Mouse (Mus musculus) stomach, embryonic 15.5 days (tissue): ENCODE results near the gene Gm28729. TPM values are rescaled to one million over a fixed set of nuclear protein-coding genes. Genes with fewer than 3 reads are reported as not detected.

ENCODE experiments used
- ATAC-seq: fragments of 200-750 bp; cut with Nextera tagmentation; 2 replicates; pipeline ENCODE4 v1.8.0; 2017; ENCODE audit warnings: low read depth, moderate number of reproducible peaks, moderate TSS enrichment; ENCODE audit not compliant: insufficient read depth, low FRiP score
- H3K27ac ChIP-seq: fragments of 300-500 bp; sonication (generic); 2 replicates; pipeline ENCODE4 v1.5.1; 2015; ENCODE audit warnings: mild to moderate bottlenecking, inconsistent platforms
- H3K27me3 ChIP-seq: fragments of 300-500 bp; sonication (generic); replicated peaks from 2 replicates; pipeline ENCODE4 v1.6.1; 2015; ENCODE audit warnings: inconsistent platforms
- H3K36me3 ChIP-seq: fragments of 300-500 bp; sonication (generic); 2 replicates; pipeline ENCODE4 v1.6.1; 2015; ENCODE audit warnings: inconsistent platforms
- H3K4me1 ChIP-seq: fragments of 300-500 bp; sonication (generic); 2 replicates; pipeline ENCODE4 v1.6.1; 2015; ENCODE audit warnings: inconsistent platforms
- H3K4me2 ChIP-seq: fragments of 300-500 bp; sonication (generic); 2 replicates; pipeline ENCODE4 v1.6.1; 2015; ENCODE audit warnings: mild to moderate bottlenecking, inconsistent platforms
- H3K4me3 ChIP-seq: fragments of 300-500 bp; sonication (generic); replicated peaks from 2 replicates; pipeline ENCODE4 v1.5.1; 2015; ENCODE audit warnings: inconsistent platforms
- H3K9ac ChIP-seq: fragments of 300-500 bp; sonication (generic); 2 replicates; pipeline ENCODE4 v1.6.1; 2015; ENCODE audit warnings: inconsistent platforms
- H3K9me3 ChIP-seq: fragments of 300-500 bp; sonication (generic); 2 replicates; pipeline ENCODE4 v1.6.1; 2016; ENCODE audit warnings: inconsistent platforms
- WGBS: fragments of 180-500 bp; shearing (Covaris S2); methylation state at CpG from one replicate; pipeline ENCODE4 v1.1.7; 2015; 5-methylcytosine and 5-hydroxymethylcytosine counted together
- polyA plus RNA-seq: library from polyadenylated mRNA; unstranded; fragments of >200 nt; fragmentation: Nextera tagmentation; extraction: Ambion mirVana; gene quantifications from 2 replicates; pipeline ENCODE4 v1.2.1, GENCODE M21; 2015

The Gm28729 gene
- polyA plus RNA-seq, 1 experiment from 2014 or later = not detected

DNA sequence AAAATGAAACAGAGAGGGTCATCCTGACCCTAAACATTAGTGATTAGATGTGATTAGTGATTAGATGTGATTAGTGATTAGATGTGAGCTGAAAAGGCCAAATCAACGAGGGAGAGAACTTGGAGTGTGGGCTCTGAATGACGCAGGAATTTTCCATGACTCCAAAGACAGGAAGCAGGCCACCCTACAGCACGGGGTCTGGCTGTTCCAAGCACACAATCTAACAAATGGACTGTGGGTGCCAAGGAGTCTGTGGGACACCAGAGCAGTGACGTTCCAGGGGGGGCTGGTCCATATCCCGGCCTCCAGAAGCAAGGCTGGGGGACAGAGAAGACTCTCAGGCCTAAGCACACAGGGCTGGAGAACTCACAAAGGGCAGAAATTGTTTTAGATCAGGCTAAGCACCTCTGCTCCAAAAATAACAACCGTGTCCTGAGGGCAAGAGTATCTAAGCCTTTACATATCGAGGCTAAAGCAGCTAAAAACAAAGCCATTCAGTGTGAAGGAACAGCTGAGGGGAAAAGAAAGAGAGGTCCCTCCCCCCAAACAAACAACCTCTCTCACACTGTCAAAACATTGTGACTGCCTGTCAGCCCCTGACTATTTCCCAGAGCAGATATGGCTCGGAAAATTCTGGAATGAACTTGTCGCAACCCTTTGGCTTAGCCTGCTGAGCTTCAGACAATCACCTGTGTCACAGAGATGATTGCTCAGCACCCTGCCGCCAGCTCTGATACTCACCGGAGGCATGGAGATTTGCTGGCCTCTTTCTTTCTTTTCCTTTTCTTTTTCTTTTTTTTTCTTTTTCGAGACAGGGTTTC lies 74.0 kb downstream of the Gm28729 start:
- 45% methylated on average over 12 of the region's 12 CpGs for whole genome bisulfite sequencing
- Histone ChIP-seq H3K36me3 (no peaks in the 10 kb centered on the region), H3K4me2 (no peak overlapping the region), H3K9ac (no peak overlapping the region), H3K27ac (no peak overlapping the region), H3K4me3 (no peak overlapping the region), H3K9me3 (no peaks in the 10 kb centered on the region), H3K27me3 (no peaks in the 10 kb centered on the region), H3K4me1 (no peaks in the 10 kb centered on the region)
- peak; percentile 50; the same call in 1 of the 2 replicates for ATAC-seq

- no peaks in the 10 kb centered on the region for H3K36me3 ChIP-seq
- WGBS = 81% methylated on average over 9 of the region's 9 CpGs
- no peak overlapping the region for H3K27ac ChIP-seq
- no peak overlapping the region for H3K4me3 ChIP-seq
- H3K9me3 ChIP-seq = no peaks in the 10 kb centered on the region
- H3K27me3 ChIP-seq = no peaks in the 10 kb centered on the region
- H3K9ac ChIP-seq = no peak overlapping the region
- no peaks in the 10 kb centered on the region for H3K4me1 ChIP-seq
- no peak for ATAC-seq
- no peak overlapping the region for H3K4me2 ChIP-seq
These were observed 75.5 kb downstream of the Gm28729 start for GRCm38 (mm10) chr9:96449514-96449913.

DNA sequence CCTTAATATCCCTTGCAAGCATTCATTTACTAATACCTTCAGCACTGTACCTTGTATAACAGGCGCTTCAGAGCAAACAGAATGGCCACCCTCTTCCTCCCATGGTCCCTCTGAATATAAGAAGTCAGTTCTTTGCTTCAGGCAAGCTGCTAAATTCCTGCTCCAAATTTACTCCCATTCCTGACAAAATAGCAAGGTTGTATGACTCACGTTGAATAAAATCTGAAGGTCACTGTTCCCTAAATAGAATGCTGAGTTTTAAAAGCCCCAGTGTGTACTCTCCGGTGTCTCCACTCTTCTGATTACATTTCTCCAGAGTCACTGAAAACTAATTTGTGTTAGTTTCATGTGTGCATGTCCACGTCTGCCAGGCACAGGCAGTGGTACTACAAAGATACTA lies 79.7 kb downstream of the Gm28729 start:
- Histone ChIP-seq H3K9ac (no peak overlapping the region), H3K27me3 (no peaks in the 10 kb centered on the region), H3K4me1 (no peaks in the 10 kb centered on the region), H3K9me3 (no peaks in the 10 kb centered on the region), H3K4me2 (no peak overlapping the region), H3K36me3 (no peaks in the 10 kb centered on the region), H3K4me3 (no peak overlapping the region), H3K27ac (no peak overlapping the region)
- no peak for ATAC-seq
- 48% methylated on average over 4 of the region's 4 CpGs for WGBS

GRCm38 (mm10) chr9:96442081-96442480 lies 83.0 kb downstream of the Gm28729 start:
- H3K27ac ChIP-seq = no peak overlapping the region
- H3K36me3 ChIP-seq = no peaks in the 10 kb centered on the region
- no peak overlapping the region for H3K4me3 ChIP-seq
- no peaks in the 10 kb centered on the region for H3K27me3 ChIP-seq
- no peak overlapping the region for H3K9ac ChIP-seq
- no peak for ATAC-seq
- peaks cover 17% of the 10 kb centered on the region for H3K4me1 ChIP-seq
- no peak overlapping the region for H3K4me2 ChIP-seq
- H3K9me3 ChIP-seq = no peaks in the 10 kb centered on the region
- 24% methylated on average over 10 of the region's 10 CpGs for WGBS

DNA sequence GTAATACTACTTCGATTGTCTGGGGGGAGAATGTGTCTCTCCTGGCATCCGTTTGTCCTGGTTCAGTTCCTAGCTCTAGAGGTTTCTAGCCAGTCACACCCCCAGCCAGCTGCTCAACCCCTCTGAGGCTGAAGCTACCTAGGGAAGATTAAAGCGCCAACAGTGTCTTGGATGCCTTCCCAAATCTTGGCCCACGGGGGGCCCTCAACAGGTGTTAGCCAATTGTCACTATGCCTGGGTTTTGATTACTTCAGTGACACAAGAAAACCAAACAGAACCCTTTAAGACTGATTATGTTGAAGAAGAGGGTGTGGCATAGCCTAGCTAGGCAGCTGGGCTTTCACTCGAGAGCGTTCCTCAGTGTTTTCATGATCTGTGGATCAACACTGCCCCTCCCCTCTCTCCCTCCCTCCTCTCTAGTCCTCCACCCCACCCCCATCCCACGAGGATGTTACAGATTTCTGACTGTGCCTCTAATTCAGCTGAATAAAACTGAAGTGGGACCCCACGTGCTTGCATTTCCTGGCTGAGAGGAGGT lies 86.7 kb downstream of the Gm28729 start:
- ATAC-seq = peak; percentile 44
- no peaks in the 10 kb centered on the region for H3K9me3 ChIP-seq
- H3K27ac ChIP-seq = peak overlapping the region; percentile 81
- no peak overlapping the region for H3K9ac ChIP-seq
- WGBS = 3% methylated on average over 8 of the region's 8 CpGs
- peaks cover 21% of the 10 kb centered on the region for H3K4me1 ChIP-seq
- H3K36me3 ChIP-seq = no peaks in the 10 kb centered on the region
- H3K4me3 ChIP-seq = peak overlapping the region; percentile 47
- peak overlapping the region; percentile 91 for H3K4me2 ChIP-seq
- no peaks in the 10 kb centered on the region for H3K27me3 ChIP-seq

DNA sequence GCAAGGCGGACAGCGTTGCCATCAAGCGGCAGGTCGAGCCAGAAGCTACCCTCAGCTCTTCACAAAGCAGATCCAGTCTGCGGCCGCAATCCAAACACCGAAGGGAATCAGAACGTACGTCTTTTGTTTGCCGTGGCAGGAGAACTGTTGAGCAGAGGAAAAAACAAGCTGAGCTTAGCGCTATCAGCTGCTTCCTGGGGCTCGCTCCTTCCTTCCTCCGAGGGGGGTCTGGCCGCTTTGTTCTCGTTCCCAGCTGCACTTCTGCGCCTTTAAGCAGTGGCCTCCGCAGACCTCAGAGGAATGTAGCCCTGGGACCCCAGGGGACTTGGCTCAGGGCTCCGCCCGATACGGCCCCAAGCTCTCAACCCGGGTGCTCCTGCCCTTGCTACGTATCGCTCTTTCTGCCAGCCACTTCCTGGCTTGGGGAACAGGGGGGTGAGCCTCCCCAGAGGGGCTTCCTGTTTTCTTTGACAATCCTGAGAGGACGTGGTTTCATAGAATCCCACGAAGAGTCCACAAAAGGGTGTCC lies 87.2 kb downstream of the Gm28729 start:
- ATAC-seq = peak; percentile 63
- Histone ChIP-seq H3K27ac (peak overlapping the region; percentile 81), H3K4me3 (peak overlapping the region; percentile 47), H3K4me1 (peaks cover 21% of the 10 kb centered on the region), H3K9ac (peak overlapping the region; percentile 29; the same call in 1 of the 2 replicates), H3K36me3 (no peaks in the 10 kb centered on the region), H3K27me3 (no peaks in the 10 kb centered on the region), H3K9me3 (no peaks in the 10 kb centered on the region), H3K4me2 (peak overlapping the region; percentile 91)
- WGBS = 1% methylated on average over 25 of the region's 25 CpGs

GRCm38 (mm10) chr9:96436901-96437804 lies 87.9 kb downstream of the Gm28729 start:
- Histone ChIP-seq H3K4me3 (peak overlapping the region; percentile 47), H3K36me3 (no peaks in the 10 kb centered on the region)
- WGBS = 17% methylated on average over 28 of the region's 28 CpGs

More at GRCm38 (mm10) chr9:96436901-96437804, 87.9 kb downstream of the Gm28729 start:
- no peaks in the 10 kb centered on the region for H3K27me3 ChIP-seq
- peaks cover 21% of the 10 kb centered on the region for H3K4me1 ChIP-seq
- 0 out of 2 replicates have a peak overlapping the region, but pooled peaks have one; percentile 29 for H3K9ac ChIP-seq
- H3K4me2 ChIP-seq = peak overlapping the region; percentile 91
- H3K9me3 ChIP-seq = no peaks in the 10 kb centered on the region
- H3K27ac ChIP-seq = peak overlapping the region; percentile 81
- 0 out of 2 replicates have a peak, but pooled peaks have one; percentile 4 for ATAC-seq

Other genes with a start within 250 kb of the Gm28729 start
- gene Atp1b3, start 160.8 kb downstream of the Gm28729 start, polyA plus RNA-seq = 164 and 165 TPM in 2 replicates
- gene Rnf7, start 46.6 kb downstream of the Gm28729 start, polyA plus RNA-seq = 182 and 201 TPM in 2 replicates
- gene Rasa2, start 106.4 kb upstream of the Gm28729 start, polyA plus RNA-seq = 17.4 and 18.3 TPM in 2 replicates
- 24.1 and 24.9 TPM in 2 replicates for gene Zbtb38, start 227.6 kb upstream of the Gm28729 start, polyA plus RNA-seq